Mouse (Mus musculus): ENCODE measurements at regions not wholly inside any gene's neighbourhood (a gene's known extent, or its start where the extent isn't known, plus 50 kb on each side); places are given as distances from the start of the nearest gene placed in this dataset.

DNA sequence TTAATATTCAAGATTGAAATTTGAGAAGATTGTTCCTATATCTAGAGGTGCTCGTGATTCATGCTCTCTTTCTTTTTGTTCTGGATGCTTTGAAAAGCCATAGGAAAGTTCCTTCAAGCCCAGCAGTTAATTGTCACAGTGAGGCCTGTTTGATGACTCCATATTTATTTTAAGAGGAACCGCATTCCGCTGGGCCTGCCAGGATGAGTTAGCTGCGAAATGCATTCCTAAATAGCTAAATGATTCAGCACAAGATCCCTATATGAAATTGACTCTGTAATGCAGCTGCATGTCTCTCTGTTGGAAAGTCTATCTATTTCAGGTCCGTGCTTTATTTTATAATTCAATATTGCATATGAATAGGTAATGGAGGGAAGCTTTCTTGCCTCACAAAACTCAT lies 511.9 kb upstream of the Adgra3 start:
- no peak for DNase-seq (ENCODE audit: low read depth, low spot score)

DNA sequence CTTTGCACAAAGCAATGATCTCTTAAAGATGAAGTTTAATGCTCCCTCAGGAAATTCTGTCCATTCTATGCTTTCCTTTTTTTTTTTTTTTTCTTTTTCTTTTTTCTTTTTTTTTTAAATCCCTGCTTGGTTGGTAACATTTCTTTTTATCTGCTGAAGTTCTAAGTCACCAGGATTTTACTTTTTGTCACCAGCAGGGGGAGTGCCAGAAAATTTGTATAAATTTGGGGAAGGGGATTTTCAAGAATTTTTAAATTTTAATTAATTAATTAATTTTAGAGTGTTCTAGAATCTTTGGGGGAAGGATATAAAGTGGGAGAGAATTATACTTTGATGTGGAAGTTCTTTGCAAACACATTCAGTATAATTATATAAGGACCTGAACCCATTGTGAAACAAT lies 492.3 kb upstream of the Adgra3 start:
- no peak for DNase-seq (ENCODE audit: low read depth, low spot score)

DNA sequence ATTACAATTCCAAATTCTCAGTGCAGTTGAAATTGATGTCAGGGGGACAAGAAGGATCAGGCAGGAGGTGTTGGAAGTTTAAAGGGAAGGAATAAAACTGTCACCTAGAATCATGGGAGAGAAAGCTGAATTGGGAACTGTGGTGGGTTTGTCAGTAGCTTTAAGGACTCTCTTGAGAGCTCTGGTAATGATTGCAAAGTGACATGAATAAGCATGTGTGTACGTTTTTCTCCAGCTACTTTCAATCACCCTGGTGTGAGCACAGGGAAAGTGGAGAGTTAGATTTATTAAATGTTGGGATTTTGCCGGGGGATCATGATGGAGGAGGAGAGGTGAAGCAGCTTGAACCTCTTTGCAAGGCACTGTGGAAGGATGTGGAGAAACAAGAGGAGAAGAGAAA lies 453.7 kb upstream of the Adgra3 start:
- DNase-seq (ENCODE audit: low read depth, low spot score) = no peak

DNA sequence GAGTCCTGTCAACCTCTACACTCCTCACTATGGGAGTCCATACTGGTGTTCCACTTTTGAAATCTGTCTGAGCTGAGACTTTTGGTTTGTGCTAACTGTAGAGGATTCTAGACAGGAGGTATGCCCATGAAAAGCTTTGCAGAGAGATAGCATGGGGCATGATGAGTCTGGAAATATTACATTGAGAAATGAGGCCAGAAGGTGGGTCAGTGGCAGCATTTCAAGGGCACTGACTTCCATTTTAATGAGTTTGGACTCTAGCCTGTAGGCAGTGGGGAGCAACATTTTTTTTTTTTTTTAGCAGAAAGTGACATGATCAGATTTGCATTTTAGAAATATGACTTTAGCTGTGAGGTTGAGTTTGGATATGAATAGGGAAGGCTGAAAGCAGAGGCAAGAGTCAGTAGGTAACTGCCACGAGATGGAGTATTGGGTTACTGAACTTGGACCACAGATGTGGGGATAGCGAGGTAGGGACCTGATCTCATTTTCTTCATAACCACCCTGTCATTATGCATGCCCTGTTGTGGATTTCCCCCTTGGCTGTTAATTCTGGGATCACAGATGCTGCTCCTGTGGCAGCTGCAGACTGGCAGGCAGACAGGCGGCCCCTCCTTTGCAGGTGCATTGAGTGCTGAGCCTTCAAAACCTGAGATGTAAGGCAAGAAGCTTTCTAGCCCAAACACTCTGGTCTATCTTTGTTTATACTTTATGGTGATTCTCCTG lies 451.1 kb upstream of the Adgra3 start:
- DNase-seq (ENCODE audit: low read depth, low spot score) = no peak

DNA sequence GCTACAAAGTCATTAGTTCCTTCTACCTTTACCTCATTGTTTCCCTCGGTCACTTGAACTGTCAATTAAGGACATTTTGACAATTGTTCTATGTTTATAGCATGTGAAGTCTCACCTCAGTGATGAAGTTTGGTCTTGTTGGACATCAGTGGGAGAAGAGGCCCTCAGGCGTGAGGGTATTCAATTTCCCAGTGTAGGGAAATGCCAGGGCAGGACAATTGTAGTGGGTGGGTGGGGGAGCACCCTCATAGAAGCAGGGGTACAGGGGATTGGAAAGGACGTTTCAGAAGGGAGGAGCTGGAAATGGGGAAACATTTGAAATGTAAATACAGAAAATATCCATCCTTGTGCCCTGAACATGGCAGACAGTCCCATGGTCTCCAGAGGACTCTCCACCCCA lies 431.4 kb upstream of the Adgra3 start:
- no peak for DNase-seq (ENCODE audit: low read depth, low spot score)

DNA sequence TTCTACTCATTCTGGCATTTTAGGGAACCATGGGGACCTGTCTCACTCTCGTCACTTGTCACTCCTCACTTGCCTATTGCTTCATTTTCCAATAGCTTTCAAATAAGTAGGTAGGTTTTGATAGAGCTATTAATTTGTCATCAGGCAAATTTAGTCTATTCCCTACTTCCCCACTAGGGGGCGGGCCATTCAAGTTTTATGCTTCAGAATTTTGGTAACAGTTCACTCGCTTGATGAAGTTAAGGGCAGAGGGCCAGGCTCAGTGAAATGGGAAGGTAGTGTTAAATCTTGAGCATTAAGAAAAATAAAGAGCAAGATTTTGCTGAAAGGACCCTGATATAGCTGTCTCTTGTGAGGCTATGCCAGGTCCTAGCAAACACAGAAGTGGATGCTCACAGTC lies 418.2 kb upstream of the Adgra3 start:
- peak; percentile 74 for DNase-seq (ENCODE audit: low read depth, low spot score)

DNA sequence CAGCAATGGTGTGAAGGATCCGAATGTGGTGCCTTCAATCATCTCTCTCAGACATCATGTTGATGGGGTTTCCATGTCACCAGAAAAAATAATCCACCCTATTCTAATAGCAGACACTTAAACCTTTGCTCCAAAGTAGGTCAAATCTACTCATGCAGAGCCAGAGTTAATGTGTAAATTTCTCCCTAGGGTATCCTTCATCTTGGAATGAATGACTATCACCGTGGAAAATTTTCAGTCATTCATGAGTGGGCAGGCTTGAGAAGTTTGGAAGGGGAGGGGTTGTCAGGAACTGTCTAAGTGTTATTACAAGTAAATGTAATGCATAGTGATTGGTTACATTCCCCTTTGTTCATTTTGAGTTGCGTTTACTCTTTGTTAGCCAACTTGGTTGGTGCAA lies 402.7 kb upstream of the Adgra3 start:
- no peak for DNase-seq (ENCODE audit: low read depth, low spot score)

DNA sequence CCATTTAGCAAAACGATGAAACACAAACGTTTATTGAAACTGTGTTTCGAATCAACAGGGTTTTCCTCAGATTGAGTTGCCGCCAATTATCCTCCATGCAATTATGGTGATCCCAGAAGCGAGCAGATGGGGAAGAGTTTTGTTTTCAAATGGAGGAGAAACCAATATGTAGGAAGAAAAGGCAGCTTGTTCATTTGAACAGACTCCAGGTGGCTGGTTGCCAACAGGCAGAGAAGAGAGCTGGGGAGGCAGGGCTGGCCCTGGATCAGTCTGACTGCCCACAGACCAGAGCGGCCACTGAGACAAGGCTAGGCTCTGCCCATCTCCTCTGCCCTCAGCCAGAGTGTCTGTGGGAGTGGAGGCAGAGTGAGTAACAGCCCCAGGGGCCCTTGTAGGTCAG lies 398.8 kb upstream of the Adgra3 start:
- DNase-seq (ENCODE audit: low read depth, low spot score) = no peak

DNA sequence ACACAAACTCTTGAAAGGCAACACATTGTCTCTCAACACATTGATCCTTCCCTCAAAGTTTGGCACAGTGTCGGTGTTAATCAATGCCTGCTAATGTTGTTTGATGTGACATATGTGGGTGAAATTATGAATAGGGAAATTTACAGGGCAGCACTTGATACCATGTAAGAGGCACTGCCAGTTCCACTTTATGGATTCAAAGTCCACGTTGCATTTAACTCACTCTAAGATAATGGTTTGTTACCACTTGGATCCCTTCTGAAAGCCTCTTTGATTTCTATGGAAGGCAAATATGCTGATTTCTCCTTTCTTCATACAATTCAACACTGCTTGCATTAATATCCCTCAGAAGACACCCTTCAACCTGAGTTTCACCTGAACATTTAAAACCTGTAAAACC lies 395.6 kb upstream of the Adgra3 start:
- DNase-seq (ENCODE audit: low read depth, low spot score) = no peak

DNA sequence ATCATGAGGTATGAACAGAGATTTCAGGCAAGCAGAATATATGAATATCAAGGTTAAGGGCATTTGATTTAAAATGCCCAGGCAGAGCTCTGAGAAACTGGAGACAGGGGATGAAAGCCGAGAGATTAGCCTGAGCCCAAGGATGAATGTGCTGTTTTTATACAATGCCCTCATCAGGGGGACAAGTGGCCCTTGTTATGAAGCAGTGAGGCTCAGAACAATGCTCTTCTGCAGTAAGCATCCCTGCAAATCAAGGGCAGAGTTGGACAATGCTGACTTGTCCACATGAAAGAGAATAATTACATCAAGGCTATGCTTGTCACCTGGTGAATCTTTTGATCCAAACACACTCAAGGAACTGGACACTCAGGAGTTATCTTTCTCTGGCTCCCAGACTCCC lies 348.1 kb upstream of the Adgra3 start:
- DNase-seq (ENCODE audit: low read depth, low spot score) = no peak

DNA sequence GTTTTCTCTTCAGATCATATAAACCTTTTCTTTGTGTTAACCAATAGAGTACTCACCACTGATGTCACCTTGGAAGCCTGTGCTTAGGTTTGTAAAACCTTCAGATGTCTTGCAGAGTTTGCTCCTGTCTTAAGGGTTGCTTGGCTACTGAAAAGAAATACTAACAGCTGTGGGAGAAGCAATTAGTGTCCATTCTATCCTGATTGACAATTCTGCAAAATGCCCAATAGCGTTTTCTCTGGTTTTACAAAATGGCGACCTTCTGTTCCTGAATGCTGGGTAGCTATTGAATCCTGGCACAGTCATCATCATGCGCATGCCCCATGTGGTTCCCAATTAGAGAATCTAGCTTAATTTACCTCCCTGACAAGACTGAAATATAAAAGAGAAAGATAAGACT lies 347.7 kb upstream of the Adgra3 start:
- DNase-seq (ENCODE audit: low read depth, low spot score) = no peak

All from 3T3-L1 (cell line).